Mouse (Mus musculus): Measurements from ENCODE around the gene Drc1. TPM values are rescaled to one million over a fixed set of nuclear protein-coding genes. Genes with fewer than 3 reads are reported as not detected.

The Drc1 gene
- polyA plus RNA-seq, 2 experiments: 0.73 to 0.98 TPM

GRCm38 (mm10) chr5:30355559-30356159 lies 74.5 kb downstream of the Drc1 start:
- TF ChIP-seq CTCF (IDR thresholded peaks at IDR 0.05; ENCODE audit: low read depth): no peak
- no peak for TF ChIP-seq EP300 (IDR thresholded peaks at IDR 0.05; ENCODE audit: low read depth)
- no peak overlapping the region for H3K9ac ChIP-seq (replicated peaks)
- no peak for ATAC-seq (ENCODE audit: insufficient read depth)
- H3K9me3 ChIP-seq (ENCODE audit: control insufficient read depth, low read length): no peaks in the 10 kb centered on the region
- DNase-seq (ENCODE audit: low read depth in 3 of 3, low spot score in 3 of 3): no peak
- no peak overlapping the region for H3K27ac ChIP-seq
- H3K36me3 ChIP-seq (replicated peaks; ENCODE audit: control insufficient read depth, insufficient read depth, low read depth): no peaks in the 10 kb centered on the region
- WGBS (ENCODE audit: insufficient replicate concordance): 71% methylated on average over 14 of the region's 14 CpGs
- no peak overlapping the region for H3K4me2 ChIP-seq (ENCODE audit: low read depth)
- H3K4me1 ChIP-seq (replicated peaks; ENCODE audit: control insufficient read depth in 2 of 2, insufficient read depth in 2 of 2, low read length in 1 of 2): no peaks in the 10 kb centered on the region
- H3K27me3 ChIP-seq (ENCODE audit: control insufficient read depth, insufficient read depth, low read length): no peaks in the 10 kb centered on the region
- no peak overlapping the region for H3K4me3 ChIP-seq (ENCODE audit: insufficient read depth in 1 of 2, low read depth in 2 of 2, low read length in 2 of 2)

GRCm38 (mm10) chr5:30356647-30357046 lies 75.5 kb downstream of the Drc1 start:
- no peak for TF ChIP-seq CTCF (IDR thresholded peaks at IDR 0.05; ENCODE audit: low read depth)
- TF ChIP-seq EP300 (IDR thresholded peaks at IDR 0.05; ENCODE audit: low read depth): no peak
- Histone ChIP-seq H3K9ac (replicated peaks) (no peak overlapping the region), H3K4me2 (ENCODE audit: low read depth) (no peak overlapping the region), H3K27me3 (ENCODE audit: control insufficient read depth, insufficient read depth, low read length) (no peaks in the 10 kb centered on the region), H3K4me1 (replicated peaks; ENCODE audit: control insufficient read depth in 2 of 2, insufficient read depth in 2 of 2, low read length in 1 of 2) (no peaks in the 10 kb centered on the region), H3K36me3 (replicated peaks; ENCODE audit: control insufficient read depth, insufficient read depth, low read depth) (no peaks in the 10 kb centered on the region), H3K27ac (no peak overlapping the region), H3K4me3 (ENCODE audit: insufficient read depth in 1 of 2, low read depth in 2 of 2, low read length in 2 of 2) (no peak overlapping the region), H3K9me3 (ENCODE audit: control insufficient read depth, low read length) (no peaks in the 10 kb centered on the region)
- DNase-seq (ENCODE audit: low read depth in 3 of 3, low spot score in 3 of 3) (no peak), ATAC-seq (ENCODE audit: insufficient read depth) (no peak)
- 57% methylated on average over 7 of the region's 7 CpGs for WGBS (ENCODE audit: insufficient replicate concordance)

GRCm38 (mm10) chr5:30358436-30359099 lies 77.4 kb downstream of the Drc1 start:
- Histone ChIP-seq H3K9me3 (ENCODE audit: control insufficient read depth, low read length) (no peaks in the 10 kb centered on the region), H3K4me2 (ENCODE audit: low read depth) (no peak overlapping the region), H3K4me3 (ENCODE audit: insufficient read depth in 1 of 2, low read depth in 2 of 2, low read length in 2 of 2) (no peak overlapping the region), H3K27me3 (ENCODE audit: control insufficient read depth, insufficient read depth, low read length) (no peaks in the 10 kb centered on the region), H3K27ac (no peak overlapping the region), H3K9ac (replicated peaks) (no peak overlapping the region), H3K36me3 (replicated peaks; ENCODE audit: control insufficient read depth, insufficient read depth, low read depth) (no peaks in the 10 kb centered on the region), H3K4me1 (replicated peaks; ENCODE audit: control insufficient read depth in 2 of 2, insufficient read depth in 2 of 2, low read length in 1 of 2) (no peaks in the 10 kb centered on the region)
- DNase-seq (ENCODE audit: low read depth in 3 of 3, low spot score in 3 of 3): no peak
- WGBS (ENCODE audit: insufficient replicate concordance): 64% methylated on average over 10 of the region's 10 CpGs
- TF ChIP-seq EP300 (IDR thresholded peaks at IDR 0.05; ENCODE audit: low read depth): no peak
- TF ChIP-seq CTCF (IDR thresholded peaks at IDR 0.05; ENCODE audit: low read depth): no peak
- no peak for ATAC-seq (ENCODE audit: insufficient read depth)

DNA sequence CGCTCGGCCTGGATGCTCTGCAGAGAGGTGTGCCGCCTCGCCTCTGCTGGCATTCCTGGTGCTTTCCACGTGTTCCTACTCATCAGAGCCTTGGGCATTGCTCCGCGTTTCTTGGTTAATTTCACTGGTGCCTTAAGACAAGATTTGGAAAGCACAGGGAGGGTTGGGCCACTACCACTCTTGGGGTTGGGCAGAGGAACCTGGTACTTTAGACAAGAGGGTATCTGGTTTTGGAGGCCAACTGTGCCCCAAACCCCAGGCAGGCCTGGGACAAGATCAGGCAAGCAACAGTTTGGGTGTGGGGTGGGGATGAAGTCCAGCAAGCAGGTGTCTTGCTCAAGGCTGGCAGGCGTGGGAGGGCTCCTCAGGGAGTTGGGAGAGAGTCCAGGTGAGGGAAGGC lies 86.2 kb downstream of the Drc1 start:
- WGBS (ENCODE audit: insufficient replicate concordance): 70% methylated on average over 8 of the region's 8 CpGs
- H3K9me3 ChIP-seq (ENCODE audit: control insufficient read depth, low read length): no peaks in the 10 kb centered on the region
- H3K4me3 ChIP-seq (ENCODE audit: insufficient read depth in 1 of 2, low read depth in 2 of 2, low read length in 2 of 2): no peak overlapping the region

GRCm38 (mm10) chr5:30369426-30369825 lies 88.2 kb downstream of the Drc1 start:
- Histone ChIP-seq H3K27ac (no peak overlapping the region), H3K4me3 (ENCODE audit: insufficient read depth in 1 of 2, low read depth in 2 of 2, low read length in 2 of 2) (no peak overlapping the region), H3K27me3 (ENCODE audit: control insufficient read depth, insufficient read depth, low read length) (no peaks in the 10 kb centered on the region), H3K4me1 (replicated peaks; ENCODE audit: control insufficient read depth in 2 of 2, insufficient read depth in 2 of 2, low read length in 1 of 2) (no peaks in the 10 kb centered on the region), H3K4me2 (ENCODE audit: low read depth) (no peak overlapping the region), H3K9ac (replicated peaks) (no peak overlapping the region), H3K36me3 (replicated peaks; ENCODE audit: control insufficient read depth, insufficient read depth, low read depth) (no peaks in the 10 kb centered on the region), H3K9me3 (ENCODE audit: control insufficient read depth, low read length) (no peaks in the 10 kb centered on the region)
- WGBS (ENCODE audit: insufficient replicate concordance): 25% methylated on average over 5 of the region's 5 CpGs
- no peak for TF ChIP-seq EP300 (IDR thresholded peaks at IDR 0.05; ENCODE audit: low read depth)
- TF ChIP-seq CTCF (IDR thresholded peaks at IDR 0.05; ENCODE audit: low read depth): no peak
- DNase-seq (ENCODE audit: low read depth in 3 of 3, low spot score in 3 of 3) (no peak), ATAC-seq (ENCODE audit: insufficient read depth) (no peak)

More for the DNA sequence above, 86.2 kb downstream of the Drc1 start:
- TF ChIP-seq EP300 (IDR thresholded peaks at IDR 0.05; ENCODE audit: low read depth) (no peak), CTCF (IDR thresholded peaks at IDR 0.05; ENCODE audit: low read depth) (no peak)
- Histone ChIP-seq H3K9ac (replicated peaks) (no peak overlapping the region), H3K27ac (no peak overlapping the region), H3K4me2 (ENCODE audit: low read depth) (no peak overlapping the region), H3K27me3 (ENCODE audit: control insufficient read depth, insufficient read depth, low read length) (no peaks in the 10 kb centered on the region), H3K36me3 (replicated peaks; ENCODE audit: control insufficient read depth, insufficient read depth, low read depth) (no peaks in the 10 kb centered on the region), H3K4me1 (replicated peaks; ENCODE audit: control insufficient read depth in 2 of 2, insufficient read depth in 2 of 2, low read length in 1 of 2) (no peaks in the 10 kb centered on the region)
- DNase-seq (ENCODE audit: low read depth in 3 of 3, low spot score in 3 of 3) (no peak), ATAC-seq (ENCODE audit: insufficient read depth) (no peak)

All from liver, embryonic 14.5 days (tissue).